Mouse (Mus musculus) cortical plate, adult 2 months (tissue): Measurements from ENCODE around the gene Chst3. TPM values are rescaled to one million over a fixed set of nuclear protein-coding genes. Genes with fewer than 3 reads are reported as not detected.
"Not testable (repeated sequence)": the region's sequence is repeated elsewhere in the genome, so short reads cannot be mapped to it uniquely, and the experiment has no call there.

Source experiments
- H3K27ac ChIP-seq: fragments of 200-500 bp; 2 replicates; pipeline ENCODE4 v1.5.1; 2012; ENCODE audit warnings: low read length, control low read depth, inconsistent platforms; ENCODE audit not compliant: insufficient read depth
- H3K4me1 ChIP-seq: fragments of 200-500 bp; 2 replicates; pipeline ENCODE4 v1.6.1; 2011; ENCODE audit warnings: low read length; ENCODE audit not compliant: control insufficient read depth, insufficient read depth
- H3K4me3 ChIP-seq: fragments of 200-500 bp; 2 replicates; pipeline ENCODE4 v1.5.1; 2011; ENCODE audit warnings: mild to moderate bottlenecking, low read length, control low read depth; ENCODE audit not compliant: insufficient read depth
- CTCF ChIP-seq: fragments of 200-500 bp; IDR thresholded peaks from 2 replicates; pipeline ENCODE4 v1.5.1; 2011; ENCODE audit warnings: mild to moderate bottlenecking, control low read depth, low read length; ENCODE audit not compliant: insufficient read depth; ENCODE audit errors: extremely low read depth
- POLR2A ChIP-seq: fragments of 200-500 bp; IDR thresholded peaks from 2 replicates; pipeline ENCODE4 v1.6.1; 2011; ENCODE audit warnings: mild to moderate bottlenecking, low read length, control low read depth; ENCODE audit not compliant: insufficient read depth; ENCODE audit errors: extremely low read depth
- polyA plus RNA-seq: library from polyadenylated mRNA; depleted of rRNA; stranded (reverse); fragments of >200 nt; gene quantifications from 2 replicates; pipeline ENCODE4 v1.2.3, GENCODE M21; 2012

Gene Chst3
- polyA plus RNA-seq, 1 experiment = 2.0 TPM

DNA sequence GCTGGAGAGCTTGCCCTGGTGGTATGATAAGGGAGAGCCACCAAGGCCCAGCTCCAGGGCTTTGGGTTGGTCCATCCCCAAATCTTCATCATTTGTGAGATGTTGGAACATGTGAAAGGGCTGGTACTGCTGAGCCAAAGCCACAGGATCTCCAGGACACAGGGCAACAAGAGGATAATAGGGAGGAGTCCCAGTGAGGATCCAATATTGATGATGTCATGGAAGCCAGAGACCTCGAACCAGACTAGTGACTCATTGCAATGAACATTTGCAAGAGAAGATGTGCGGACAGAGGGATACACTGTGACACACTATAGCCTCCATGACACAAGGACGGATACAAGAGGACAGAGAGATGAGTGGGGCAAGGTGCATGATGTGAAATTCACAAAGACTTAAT, 60.9 kb downstream of the Chst3 start:
- no peak for TF ChIP-seq POLR2A
- TF ChIP-seq CTCF = no peak
- H3K4me3 ChIP-seq = no peak overlapping the region
- H3K4me1 ChIP-seq = no peaks in the 10 kb centered on the region
- no peak overlapping the region for H3K27ac ChIP-seq

DNA sequence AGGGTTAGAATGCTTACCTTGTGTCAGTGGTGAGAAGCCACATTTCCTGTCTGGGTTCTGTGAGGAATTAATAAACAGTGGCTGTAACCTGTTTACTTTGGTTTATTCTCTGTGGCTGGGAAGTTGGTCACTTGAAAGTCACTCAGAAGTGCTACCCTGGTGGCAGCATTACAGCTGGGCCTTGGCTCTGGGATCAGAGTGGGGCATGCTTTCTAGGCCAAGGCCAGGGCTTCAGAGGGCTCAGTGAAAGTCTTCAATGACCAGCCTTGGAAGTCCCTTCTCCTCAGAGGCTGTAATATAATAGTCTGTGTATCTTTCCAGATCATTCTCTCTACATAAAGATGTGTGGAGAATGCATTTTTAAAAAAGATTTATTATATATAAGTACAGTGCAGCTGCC, 63.0 kb downstream of the Chst3 start:
- Histone ChIP-seq H3K4me3 (no peak overlapping the region), H3K4me1 (no peaks in the 10 kb centered on the region), H3K27ac (no peak overlapping the region)
- no peak for TF ChIP-seq POLR2A
- TF ChIP-seq CTCF = no peak

DNA sequence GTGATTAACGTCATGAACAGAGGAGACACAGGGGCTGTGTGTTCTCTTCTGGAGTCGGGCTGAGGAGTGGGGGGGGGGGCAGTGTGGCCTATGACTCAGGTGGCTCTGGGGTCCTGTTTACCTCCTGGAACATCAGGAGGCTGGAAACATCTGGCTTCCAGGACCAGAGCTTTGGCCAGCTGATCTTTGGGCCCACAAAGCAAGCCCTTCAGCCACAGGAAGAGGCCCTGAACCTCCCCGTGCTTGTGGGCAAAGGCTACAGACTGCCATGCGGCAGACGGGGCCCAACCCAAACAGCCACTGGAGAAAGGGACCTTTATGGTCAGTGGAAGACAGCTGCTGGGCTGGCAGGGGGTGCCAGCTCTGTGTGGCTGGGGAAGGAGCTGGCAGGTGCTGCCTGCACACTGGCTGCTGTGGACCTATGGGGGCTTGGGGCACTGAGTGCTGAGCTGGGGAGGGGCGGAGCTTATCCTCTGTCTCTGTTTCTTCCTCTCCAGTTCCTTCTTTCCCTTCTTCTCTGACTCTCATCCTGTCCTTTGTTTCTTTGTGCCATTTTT, 67.9 kb downstream of the Chst3 start:
- Histone ChIP-seq H3K4me3 (no peak overlapping the region), H3K27ac (no peak overlapping the region), H3K4me1 (no peaks in the 10 kb centered on the region)
- no peak for TF ChIP-seq CTCF
- TF ChIP-seq POLR2A = no peak

DNA sequence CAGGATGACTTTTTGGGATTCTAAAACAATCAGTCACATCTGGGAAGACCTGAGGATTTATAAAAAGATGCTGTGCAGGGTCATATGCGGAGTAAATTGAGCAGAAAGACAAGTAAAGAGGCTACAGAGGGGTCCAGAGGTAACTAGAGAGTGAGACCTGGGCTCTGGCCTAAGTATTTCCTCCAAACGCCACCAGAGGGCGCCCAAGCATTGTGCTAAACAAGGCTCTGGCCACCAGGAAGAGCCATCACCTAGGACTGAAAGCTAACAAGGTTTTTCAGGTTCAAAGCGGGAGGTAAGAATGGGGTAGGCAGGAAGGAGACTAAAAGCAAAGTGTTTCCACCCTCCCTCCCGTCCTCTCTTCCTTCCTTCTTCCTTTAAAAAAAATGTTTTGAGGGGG, 71.0 kb downstream of the Chst3 start:
- TF ChIP-seq CTCF (peak; percentile 94), POLR2A (no peak)
- no peak overlapping the region for H3K4me3 ChIP-seq
- no peak overlapping the region for H3K27ac ChIP-seq
- no peaks in the 10 kb centered on the region for H3K4me1 ChIP-seq

DNA sequence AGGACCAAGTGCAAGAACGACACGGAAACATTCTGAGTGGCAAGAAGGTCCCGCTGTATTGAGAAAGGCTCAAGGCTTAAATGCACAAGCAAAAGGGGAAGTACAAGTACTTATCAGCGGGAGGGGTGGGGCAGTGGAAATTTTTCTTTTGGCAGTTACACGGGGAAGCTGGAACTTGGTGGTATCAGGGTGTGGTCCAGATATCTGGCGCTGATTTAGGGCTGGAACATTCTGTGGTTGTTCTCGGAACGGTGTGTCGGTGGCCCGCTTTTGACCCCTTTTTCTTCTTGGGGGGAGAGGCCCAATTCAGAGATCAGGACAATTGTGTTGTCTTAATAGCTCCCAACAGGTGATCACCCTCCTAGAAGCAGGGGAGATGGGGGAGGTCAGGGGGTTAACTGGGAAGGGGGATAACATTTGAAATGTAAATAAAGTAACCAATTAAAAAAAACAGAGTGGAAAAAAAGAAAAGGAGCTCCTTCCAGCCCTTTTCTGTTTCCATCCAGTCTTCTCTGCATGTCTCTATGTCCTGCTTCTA, 71.5 kb downstream of the Chst3 start:
- not testable (repeated sequence) for H3K27ac ChIP-seq, H3K4me3 ChIP-seq, H3K4me1 ChIP-seq

DNA sequence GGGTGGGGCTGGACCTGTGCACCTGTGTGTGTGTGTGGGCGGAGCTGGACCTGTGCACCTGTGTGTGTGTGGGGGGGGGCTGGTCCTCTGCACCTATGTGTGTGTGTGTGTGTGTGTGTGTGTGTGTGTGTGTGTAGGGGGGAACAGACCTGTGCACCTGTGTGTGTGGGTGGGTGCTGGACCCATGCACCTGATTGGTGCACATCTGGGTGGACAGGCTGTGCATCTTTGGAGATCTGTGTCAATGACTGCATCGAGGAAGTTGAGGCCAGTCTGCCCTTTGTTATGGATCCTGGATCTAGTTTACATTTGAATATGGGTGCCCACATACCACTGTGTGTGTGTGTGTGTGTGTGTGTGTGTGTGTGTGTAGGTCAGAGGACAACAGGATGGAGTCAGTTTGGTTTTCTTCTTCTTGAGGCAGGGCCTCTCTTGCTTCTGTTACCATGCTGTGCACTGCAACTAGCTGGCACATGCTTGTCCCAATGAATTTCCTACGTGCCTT, 77.4 kb downstream of the Chst3 start:
- Histone ChIP-seq H3K27ac (no peak overlapping the region), H3K4me3 (no peak overlapping the region), H3K4me1 (peaks cover 4% of the 10 kb centered on the region; the same call in 1 of the 2 replicates)
- TF ChIP-seq POLR2A (no peak), CTCF (no peak)

DNA sequence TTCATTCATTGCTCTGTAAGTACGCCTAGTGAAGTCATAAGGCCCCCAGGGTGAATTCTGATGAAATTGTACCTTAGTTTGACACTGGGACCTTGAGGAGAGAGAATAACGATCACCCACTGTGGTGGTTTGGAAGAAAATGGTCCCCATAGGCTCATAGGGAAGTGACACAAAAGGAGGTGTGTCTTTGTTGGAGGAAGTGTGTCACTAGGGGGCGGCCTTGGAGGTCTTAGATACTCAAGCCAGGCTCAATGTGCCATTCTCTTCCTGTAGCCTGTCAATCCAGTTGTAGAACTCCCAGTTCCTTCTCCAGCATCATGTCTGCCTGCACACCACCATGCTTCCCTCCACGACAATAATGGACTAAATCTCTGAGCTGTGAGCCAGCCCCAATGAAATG, 78.3 kb downstream of the Chst3 start:
- Histone ChIP-seq H3K4me3 (no peak overlapping the region), H3K4me1 (peaks cover 4% of the 10 kb centered on the region; the same call in 1 of the 2 replicates), H3K27ac (no peak overlapping the region)
- TF ChIP-seq CTCF = no peak
- no peak for TF ChIP-seq POLR2A

DNA sequence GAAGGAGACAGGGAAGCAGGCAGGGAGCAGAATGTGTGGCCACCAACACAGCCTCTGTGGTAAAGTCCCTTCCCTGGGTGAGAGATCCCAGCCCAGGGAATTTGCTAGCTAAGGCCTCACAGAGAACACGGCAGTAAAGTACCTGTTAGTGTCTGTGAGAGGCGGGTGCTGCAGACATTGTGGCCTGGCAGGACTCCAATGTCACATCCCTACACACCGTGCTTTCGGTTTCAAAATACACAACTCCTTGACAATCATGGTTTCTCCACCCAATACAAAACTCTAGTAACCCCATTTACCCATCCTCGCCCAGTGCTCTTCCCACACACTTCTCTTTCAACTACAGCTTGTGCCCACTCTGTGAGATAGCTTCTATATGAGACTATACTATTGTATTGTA, 80.4 kb downstream of the Chst3 start:
- H3K4me3 ChIP-seq = no peak overlapping the region
- TF ChIP-seq CTCF = no peak
- no peak for TF ChIP-seq POLR2A
- peaks cover 4% of the 10 kb centered on the region; the same call in 1 of the 2 replicates for H3K4me1 ChIP-seq
- no peak overlapping the region for H3K27ac ChIP-seq

DNA sequence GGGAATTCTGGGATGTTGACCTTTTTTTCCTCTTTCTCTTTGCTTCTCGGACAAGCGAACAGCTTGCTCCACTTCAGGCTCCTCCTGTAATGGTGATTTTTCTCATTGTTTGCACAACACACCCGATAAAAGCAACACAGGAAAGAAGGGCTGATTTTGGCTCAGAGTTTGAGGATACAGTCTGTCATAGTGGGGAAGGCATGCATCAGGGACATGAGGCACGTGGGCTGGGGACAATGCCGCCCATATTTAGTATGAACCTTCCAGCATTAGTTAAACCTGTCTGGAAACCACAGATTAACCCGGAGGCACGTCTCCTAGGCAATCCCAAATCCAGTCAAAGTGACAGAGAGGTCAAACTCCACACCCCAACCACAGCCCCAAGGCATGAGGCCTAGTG, 82.1 kb downstream of the Chst3 start:
- TF ChIP-seq POLR2A (no peak), CTCF (no peak)
- Histone ChIP-seq H3K4me3 (no peak overlapping the region), H3K4me1 (peaks cover 4% of the 10 kb centered on the region; the same call in 1 of the 2 replicates), H3K27ac (no peak overlapping the region)

DNA sequence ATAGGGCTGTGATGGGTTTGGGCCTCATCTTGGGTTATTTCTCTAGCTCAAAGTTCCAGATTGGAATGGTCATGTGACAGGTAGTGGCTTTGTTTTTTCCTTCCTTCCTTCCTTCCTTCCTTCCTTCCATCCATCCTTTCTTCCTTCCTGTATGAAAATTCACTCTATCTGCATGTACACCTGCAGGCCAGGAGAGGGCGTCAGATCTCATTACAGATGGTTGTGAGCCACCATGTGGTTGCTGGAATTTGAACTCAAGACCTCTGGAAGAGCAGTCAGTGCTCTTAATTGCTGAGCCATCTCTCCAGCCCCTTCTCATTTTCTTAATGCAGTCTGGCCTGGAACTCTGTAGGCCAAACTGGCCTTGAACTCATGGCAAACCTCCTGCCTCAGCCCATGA, 83.0 kb downstream of the Chst3 start:
- not testable (repeated sequence) for H3K4me1 ChIP-seq, H3K27ac ChIP-seq, H3K4me3 ChIP-seq
- TF ChIP-seq CTCF = peak; percentile 6; the same call in 1 of the 2 replicates
